Mouse (Mus musculus): Measurements from ENCODE around the gene Cux2. TPM values are rescaled to one million over a fixed set of nuclear protein-coding genes. Genes with fewer than 3 reads are reported as not detected.

The Cux2 gene
- polyA plus RNA-seq, 1 experiment from 2014 or later, result 19.7 TPM

GRCm38 (mm10) chr5:121928362-121929000 lies 121.4 kb downstream of the Cux2 start:
- H3K27me3 ChIP-seq, result peaks cover 31% of the 10 kb centered on the region
- H3K9me3 ChIP-seq, result no peaks in the 10 kb centered on the region
- 56% methylated on average over 17 of the region's 17 CpGs for WGBS
- peak overlapping the region; percentile 56 for H3K27ac ChIP-seq (replicated peaks)
- no peak overlapping the region for H3K4me3 ChIP-seq
- H3K4me2 ChIP-seq (replicated peaks), result no peak overlapping the region
- ATAC-seq (ENCODE audit: low FRiP score, low read depth), result 0 out of 2 replicates have a peak, but pooled peaks have one; percentile 42
- peaks cover 62% of the 10 kb centered on the region for H3K4me1 ChIP-seq
- H3K36me3 ChIP-seq, result no peaks in the 10 kb centered on the region
- no peak overlapping the region for H3K9ac ChIP-seq (replicated peaks)

- ATAC-seq (ENCODE audit: low FRiP score, low read depth), result no peak
- peaks cover 35% of the 10 kb centered on the region for H3K27me3 ChIP-seq
- no peak overlapping the region for H3K27ac ChIP-seq (replicated peaks)
- no peak overlapping the region for H3K9ac ChIP-seq (replicated peaks)
- H3K36me3 ChIP-seq, result no peaks in the 10 kb centered on the region
- H3K4me2 ChIP-seq (replicated peaks), result peak overlapping the region; percentile 54
- 10% methylated on average over 2 of the region's 2 CpGs for WGBS
- peaks cover 55% of the 10 kb centered on the region for H3K4me1 ChIP-seq
- H3K9me3 ChIP-seq, result no peaks in the 10 kb centered on the region
- H3K4me3 ChIP-seq, result no peak overlapping the region
These were observed 123.4 kb downstream of the Cux2 start for GRCm38 (mm10) chr5:121926543-121926814.

DNA sequence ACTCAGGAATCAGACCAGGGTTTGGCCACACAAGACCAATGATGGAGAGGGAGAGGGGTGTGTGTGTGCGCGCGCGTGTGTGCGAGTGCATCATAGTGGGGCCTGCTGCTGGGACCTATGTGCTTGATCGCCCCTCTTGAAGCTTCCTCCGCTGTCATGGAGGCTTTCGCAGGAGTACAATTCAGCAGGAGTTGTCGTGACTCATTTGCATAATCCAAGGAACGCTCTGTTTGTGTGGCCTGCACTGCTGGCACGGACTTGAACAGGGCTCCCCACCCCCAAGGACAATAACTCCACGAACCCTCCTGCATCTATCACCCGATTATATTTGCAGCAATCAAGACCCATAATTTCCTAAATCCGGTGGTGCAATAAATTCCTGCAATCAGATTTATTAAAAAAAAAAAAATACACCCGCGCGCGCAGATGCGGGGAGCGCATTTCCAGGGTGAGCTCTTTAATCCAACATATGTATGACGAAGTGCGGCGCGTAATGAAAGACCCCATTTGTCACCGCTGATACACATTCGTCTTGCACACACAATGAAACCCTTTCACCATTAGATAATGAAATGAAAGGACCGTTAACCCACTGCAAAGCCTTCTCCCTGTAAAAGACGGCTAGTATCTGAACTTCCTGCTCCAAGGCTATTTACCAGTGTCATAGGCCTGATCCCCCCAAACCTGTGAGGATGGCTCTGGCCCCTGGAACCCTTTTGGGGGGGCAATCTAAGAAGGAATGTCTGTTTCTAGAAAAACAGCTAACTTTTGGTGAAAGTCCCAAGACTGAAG lies 124.0 kb downstream of the Cux2 start:
- no peaks in the 10 kb centered on the region for H3K9me3 ChIP-seq
- H3K36me3 ChIP-seq, result no peaks in the 10 kb centered on the region
- H3K9ac ChIP-seq (replicated peaks), result peak overlapping the region; percentile 41
- peaks cover 55% of the 10 kb centered on the region for H3K4me1 ChIP-seq
- H3K27me3 ChIP-seq, result peaks cover 35% of the 10 kb centered on the region
- H3K4me2 ChIP-seq (replicated peaks), result peak overlapping the region; percentile 54
- ATAC-seq (ENCODE audit: low FRiP score, low read depth), result peak; percentile 50; the same call in 1 of the 2 replicates
- peak overlapping the region; percentile 26 for H3K4me3 ChIP-seq
- no peak overlapping the region for H3K27ac ChIP-seq (replicated peaks)
- 12% methylated on average over 28 of the region's 28 CpGs for WGBS

- ATAC-seq (ENCODE audit: low FRiP score, low read depth), result no peak
- peak overlapping the region; percentile 41 for H3K9ac ChIP-seq (replicated peaks)
- no peaks in the 10 kb centered on the region for H3K36me3 ChIP-seq
- H3K9me3 ChIP-seq, result no peaks in the 10 kb centered on the region
- peak overlapping the region; percentile 26 for H3K4me3 ChIP-seq
- WGBS, result 15% methylated on average over 23 of the region's 23 CpGs
- peaks cover 53% of the 10 kb centered on the region for H3K4me1 ChIP-seq
- no peak overlapping the region for H3K27ac ChIP-seq (replicated peaks)
- H3K4me2 ChIP-seq (replicated peaks), result peak overlapping the region; percentile 54
- peaks cover 35% of the 10 kb centered on the region for H3K27me3 ChIP-seq
These were observed 124.6 kb downstream of the Cux2 start for GRCm38 (mm10) chr5:121925291-121925690.

DNA sequence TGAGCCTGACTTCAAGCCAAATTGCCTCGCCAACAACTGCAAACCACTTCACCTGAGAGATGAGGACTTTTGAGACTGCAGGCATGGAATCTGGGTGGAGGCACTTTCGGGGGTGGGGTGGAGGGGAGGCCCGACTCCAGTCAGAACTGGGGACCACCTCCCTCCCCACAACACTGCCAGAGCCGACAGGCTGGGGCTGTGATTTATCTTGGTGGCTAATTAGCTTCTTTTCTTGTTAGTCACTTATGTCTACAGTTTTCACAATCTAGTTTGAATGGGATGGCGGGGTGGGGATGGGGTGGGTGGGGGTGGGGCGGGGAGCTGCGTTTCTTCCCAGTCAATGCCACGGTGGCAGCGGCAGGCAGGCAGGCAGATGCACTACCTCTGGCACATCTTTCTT lies 125.5 kb downstream of the Cux2 start:
- no peak for ATAC-seq (ENCODE audit: low FRiP score, low read depth)
- no peak overlapping the region for H3K9ac ChIP-seq (replicated peaks)
- H3K9me3 ChIP-seq, result no peaks in the 10 kb centered on the region
- H3K4me2 ChIP-seq (replicated peaks), result peak overlapping the region; percentile 54
- 12% methylated on average over 9 of the region's 9 CpGs for WGBS
- H3K27ac ChIP-seq (replicated peaks), result no peak overlapping the region
- H3K4me1 ChIP-seq, result peaks cover 56% of the 10 kb centered on the region
- H3K27me3 ChIP-seq, result peaks cover 35% of the 10 kb centered on the region
- no peaks in the 10 kb centered on the region for H3K36me3 ChIP-seq
- H3K4me3 ChIP-seq, result no peak overlapping the region

DNA sequence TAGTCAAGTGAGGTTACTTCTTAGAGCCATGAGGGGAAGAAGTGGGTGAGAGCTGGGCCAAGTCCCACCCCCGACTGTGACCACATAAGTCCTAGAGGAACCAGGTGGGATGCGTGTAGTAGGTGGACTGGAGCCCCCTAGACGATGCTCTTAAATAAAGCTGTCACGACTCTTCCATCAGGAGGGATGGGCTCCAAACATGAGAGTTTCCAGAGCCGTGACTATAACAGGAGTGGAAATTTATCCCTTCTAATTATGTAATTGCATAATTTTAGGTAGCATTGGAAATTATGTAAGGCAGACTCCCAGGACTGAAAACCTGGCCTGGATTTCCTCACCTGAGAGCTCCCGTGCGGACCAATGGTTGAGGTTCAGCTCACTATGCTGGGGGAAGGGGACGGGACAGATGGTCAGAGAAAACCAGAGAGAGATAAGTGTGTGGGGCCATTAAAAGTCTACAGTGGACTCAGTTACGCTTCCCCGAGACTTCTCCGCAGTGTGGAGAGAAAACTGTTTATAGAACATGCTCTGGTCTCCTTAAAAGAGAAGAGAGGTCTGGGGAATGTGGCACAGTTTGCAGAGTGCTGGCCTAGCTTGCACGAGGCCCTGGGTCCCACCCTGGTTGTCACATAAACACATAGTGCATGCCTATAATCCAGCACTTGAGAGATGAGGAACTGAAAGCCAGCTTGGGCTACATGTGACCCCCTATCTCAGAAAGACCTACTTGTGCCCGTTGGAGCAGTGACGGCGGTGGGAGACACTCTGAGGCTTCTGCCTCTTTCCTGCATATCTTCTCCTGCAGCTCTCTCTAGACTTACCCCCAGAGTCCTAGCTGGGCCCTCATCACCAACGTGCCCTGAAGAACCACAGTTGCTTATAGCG lies 126.7 kb downstream of the Cux2 start:
- Histone ChIP-seq H3K4me3 (no peak overlapping the region), H3K27me3 (peaks cover 35% of the 10 kb centered on the region), H3K36me3 (no peaks in the 10 kb centered on the region), H3K4me1 (peaks cover 47% of the 10 kb centered on the region), H3K9ac (replicated peaks) (no peak overlapping the region), H3K27ac (replicated peaks) (no peak overlapping the region), H3K9me3 (no peaks in the 10 kb centered on the region), H3K4me2 (replicated peaks) (no peak overlapping the region)
- ATAC-seq (ENCODE audit: low FRiP score, low read depth), result no peak
- 89% methylated on average over 17 of the region's 17 CpGs for WGBS

GRCm38 (mm10) chr5:121919216-121919615 lies 130.7 kb downstream of the Cux2 start:
- H3K4me3 ChIP-seq, result no peak overlapping the region
- ATAC-seq (ENCODE audit: low FRiP score, low read depth), result no peak
- H3K36me3 ChIP-seq, result no peaks in the 10 kb centered on the region
- no peak overlapping the region for H3K9ac ChIP-seq (replicated peaks)
- H3K27me3 ChIP-seq, result peaks cover 11% of the 10 kb centered on the region
- H3K27ac ChIP-seq (replicated peaks), result no peak overlapping the region
- H3K4me1 ChIP-seq, result peaks cover 10% of the 10 kb centered on the region; the same call in 1 of the 2 replicates
- H3K9me3 ChIP-seq, result no peaks in the 10 kb centered on the region
- 88% methylated on average over 7 of the region's 7 CpGs for WGBS
- no peak overlapping the region for H3K4me2 ChIP-seq (replicated peaks)

GRCm38 (mm10) chr5:121916813-121917212 lies 133.1 kb downstream of the Cux2 start:
- no peak overlapping the region for H3K27ac ChIP-seq (replicated peaks)
- H3K9me3 ChIP-seq, result no peaks in the 10 kb centered on the region
- H3K4me3 ChIP-seq, result no peak overlapping the region
- H3K9ac ChIP-seq (replicated peaks), result no peak overlapping the region
- no peak for ATAC-seq (ENCODE audit: low FRiP score, low read depth)
- no peaks in the 10 kb centered on the region for H3K27me3 ChIP-seq
- peaks cover 11% of the 10 kb centered on the region; the same call in 1 of the 2 replicates for H3K4me1 ChIP-seq
- H3K4me2 ChIP-seq (replicated peaks), result no peak overlapping the region
- no peaks in the 10 kb centered on the region for H3K36me3 ChIP-seq
- WGBS, result 90% methylated on average over 4 of the region's 4 CpGs

- Histone ChIP-seq H3K9me3 (no peaks in the 10 kb centered on the region), H3K4me2 (replicated peaks) (no peak overlapping the region), H3K9ac (replicated peaks) (no peak overlapping the region), H3K27ac (replicated peaks) (peak overlapping the region; percentile 73), H3K36me3 (no peaks in the 10 kb centered on the region), H3K4me1 (peaks cover 8% of the 10 kb centered on the region; the same call in 1 of the 2 replicates), H3K27me3 (no peaks in the 10 kb centered on the region), H3K4me3 (no peak overlapping the region)
- whole genome bisulfite sequencing, result 59% methylated on average over 23 of the region's 23 CpGs
- peak; percentile 58; the same call in 1 of the 2 replicates for ATAC-seq (ENCODE audit: low FRiP score, low read depth)
These were observed 135.9 kb downstream of the Cux2 start for GRCm38 (mm10) chr5:121913999-121914398.

DNA sequence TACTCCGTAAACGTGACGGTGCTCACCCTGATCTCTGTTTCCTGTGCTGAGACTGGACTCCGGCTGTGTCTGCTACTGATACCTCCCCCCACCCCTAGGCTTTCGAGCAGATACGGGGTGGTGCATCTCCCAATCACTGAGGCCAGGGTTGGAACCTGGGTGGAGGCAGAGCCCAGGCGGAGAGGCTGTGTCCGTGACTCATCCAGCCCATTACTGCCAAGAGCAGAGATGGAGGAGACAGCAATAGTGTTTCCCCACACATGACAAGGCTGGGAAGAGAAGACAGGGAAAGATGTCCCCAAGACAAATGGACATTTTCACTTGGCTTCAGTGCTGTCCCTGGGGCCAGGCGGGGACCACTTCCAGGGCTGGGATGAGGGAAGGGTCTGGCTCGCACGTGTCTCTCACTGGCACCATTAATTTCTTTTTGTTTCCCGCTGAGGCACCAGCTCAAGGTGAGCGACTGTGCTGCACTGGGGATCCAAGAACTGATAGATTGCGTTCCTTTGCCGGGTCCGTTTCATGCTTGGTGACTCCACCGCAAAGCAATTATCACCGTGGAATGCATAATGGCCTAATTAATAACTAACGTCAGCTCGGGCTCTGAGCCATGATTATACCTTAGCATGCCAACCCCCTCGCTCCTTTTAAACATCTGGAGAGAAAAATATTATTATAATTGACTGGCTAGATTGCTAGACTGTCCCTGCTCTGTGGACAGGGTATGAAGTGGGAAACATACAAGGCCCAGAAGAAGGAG lies 140.5 kb downstream of the Cux2 start:
- Histone ChIP-seq H3K4me2 (replicated peaks) (no peak overlapping the region), H3K9me3 (no peaks in the 10 kb centered on the region), H3K36me3 (no peaks in the 10 kb centered on the region), H3K4me1 (peaks cover 6% of the 10 kb centered on the region), H3K9ac (replicated peaks) (no peak overlapping the region), H3K4me3 (no peak overlapping the region), H3K27me3 (no peaks in the 10 kb centered on the region), H3K27ac (replicated peaks) (no peak overlapping the region)
- no peak for ATAC-seq (ENCODE audit: low FRiP score, low read depth)
- WGBS, result 85% methylated on average over 21 of the region's 21 CpGs

- H3K36me3 ChIP-seq, result no peaks in the 10 kb centered on the region
- H3K4me3 ChIP-seq, result no peak overlapping the region
- WGBS, result 84% methylated on average over 17 of the region's 17 CpGs
- no peak overlapping the region for H3K27ac ChIP-seq (replicated peaks)
- no peaks in the 10 kb centered on the region for H3K27me3 ChIP-seq
- H3K4me2 ChIP-seq (replicated peaks), result no peak overlapping the region
- H3K9ac ChIP-seq (replicated peaks), result no peak overlapping the region
- H3K4me1 ChIP-seq, result peaks cover 22% of the 10 kb centered on the region
- no peak for ATAC-seq (ENCODE audit: low FRiP score, low read depth)
- no peaks in the 10 kb centered on the region for H3K9me3 ChIP-seq
These were observed 144.2 kb downstream of the Cux2 start for GRCm38 (mm10) chr5:121905671-121906070.
